Mouse (Mus musculus) splenic B cell, adult 2 months (primary cell): ENCODE data around the gene Nup98.
A peak's percentile ranks its signal among the peaks of the same experiment; 100 is the strongest.

ENCODE experiments used
- DNase-seq: peaks from one replicate; pipeline ENCODE4 v3.0.0-alpha.2; 2011; ENCODE audit warnings: low read depth, low spot score
- H3K27me3 ChIP-seq: 2 replicates; pipeline ENCODE4 v1.6.1; 2012; ENCODE audit warnings: mild to moderate bottlenecking, low read length, moderate library complexity, mixed read lengths; ENCODE audit not compliant: control insufficient read depth, poor library complexity, insufficient read depth, severe bottlenecking
- H3K36me3 ChIP-seq: 2 replicates; pipeline ENCODE4 v1.6.1; 2012; ENCODE audit warnings: mild to moderate bottlenecking, low read length, moderate library complexity, mixed read lengths; ENCODE audit not compliant: control insufficient read depth, poor library complexity, insufficient read depth, severe bottlenecking

Nup98 gene

DNA sequence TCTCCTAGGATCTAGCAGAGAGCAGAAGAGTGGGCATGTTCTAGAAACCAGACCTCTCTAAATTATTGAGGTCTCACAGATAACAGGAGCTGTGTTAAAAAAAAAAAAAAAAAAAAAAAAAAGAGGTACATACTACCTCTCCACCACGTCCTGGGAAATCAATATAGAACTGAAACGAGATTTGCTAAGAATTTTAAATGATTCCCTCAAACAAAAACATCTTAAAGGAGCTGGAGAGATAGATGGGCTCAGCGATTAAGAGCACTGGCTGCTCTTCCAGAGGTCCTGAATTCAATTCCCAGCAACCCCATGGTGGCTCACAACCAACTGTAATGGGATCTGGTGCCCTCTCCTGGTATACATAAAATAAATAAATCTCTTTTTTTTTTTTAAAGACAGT lies 1.1 kb upstream of the Nup98 start:
- no peak for DNase-seq
- Histone ChIP-seq H3K27me3 (no peaks in the 10 kb centered on the region), H3K36me3 (no peaks in the 10 kb centered on the region)

DNA sequence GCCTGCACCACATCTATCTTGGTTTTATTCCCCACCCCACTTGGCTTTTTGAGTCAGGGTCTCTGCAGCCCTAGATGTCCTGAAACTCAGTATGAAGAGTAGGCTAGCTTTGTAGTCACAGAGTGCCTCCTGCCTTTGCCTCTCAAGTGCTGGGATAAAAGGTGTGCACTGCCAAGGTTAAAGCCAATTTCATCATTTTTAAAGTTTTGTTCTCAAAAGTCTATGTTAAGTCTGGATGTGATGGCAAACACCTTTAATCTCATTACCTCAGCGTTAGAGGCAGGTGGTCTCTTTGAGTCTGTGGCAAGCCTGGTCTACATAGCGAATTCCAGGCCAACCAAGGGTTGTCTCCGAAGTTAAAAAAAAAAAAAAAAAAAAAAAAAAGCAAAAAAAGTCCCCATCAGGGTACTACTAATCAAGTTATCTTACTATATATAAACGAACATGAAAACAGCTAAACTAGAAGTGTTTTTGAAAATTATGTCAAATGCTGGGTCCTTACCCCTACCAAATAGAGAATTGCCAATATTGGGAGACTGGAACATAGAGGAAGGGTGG lies 1.1 kb downstream of the Nup98 start:
- Histone ChIP-seq H3K27me3 (no peaks in the 10 kb centered on the region), H3K36me3 (no peaks in the 10 kb centered on the region)
- DNase-seq: no peak

DNA sequence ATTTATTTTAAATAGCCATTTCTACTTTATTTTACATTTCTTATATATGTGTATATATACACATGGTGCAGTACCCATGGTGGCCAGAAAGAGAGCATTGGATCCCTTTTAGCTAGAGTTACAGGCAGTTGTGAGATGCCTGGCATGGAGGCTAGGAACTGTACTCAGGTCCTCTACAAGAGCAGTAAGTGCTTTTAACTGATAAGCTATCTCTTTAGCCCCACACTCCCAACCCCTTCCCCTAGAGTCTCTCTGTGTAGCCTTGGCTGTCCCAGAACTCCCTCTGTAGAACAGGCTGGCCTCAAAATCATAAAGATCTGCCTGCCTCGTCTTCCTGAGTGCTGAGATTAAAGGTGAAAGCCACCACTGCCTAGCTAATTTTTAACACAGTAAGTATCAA lies 4.3 kb downstream of the Nup98 start:
- Histone ChIP-seq H3K36me3 (peaks cover 1% of the 10 kb centered on the region; the same call in 1 of the 2 replicates), H3K27me3 (no peaks in the 10 kb centered on the region)
- peak; percentile 33 for DNase-seq

- DNase-seq: peak; percentile 13
- Histone ChIP-seq H3K27me3 (no peaks in the 10 kb centered on the region), H3K36me3 (peaks cover 1% of the 10 kb centered on the region; the same call in 1 of the 2 replicates)
These were observed 5.6 kb downstream of the Nup98 start for GRCm38 (mm10) chr7:102204296-102204857.

DNA sequence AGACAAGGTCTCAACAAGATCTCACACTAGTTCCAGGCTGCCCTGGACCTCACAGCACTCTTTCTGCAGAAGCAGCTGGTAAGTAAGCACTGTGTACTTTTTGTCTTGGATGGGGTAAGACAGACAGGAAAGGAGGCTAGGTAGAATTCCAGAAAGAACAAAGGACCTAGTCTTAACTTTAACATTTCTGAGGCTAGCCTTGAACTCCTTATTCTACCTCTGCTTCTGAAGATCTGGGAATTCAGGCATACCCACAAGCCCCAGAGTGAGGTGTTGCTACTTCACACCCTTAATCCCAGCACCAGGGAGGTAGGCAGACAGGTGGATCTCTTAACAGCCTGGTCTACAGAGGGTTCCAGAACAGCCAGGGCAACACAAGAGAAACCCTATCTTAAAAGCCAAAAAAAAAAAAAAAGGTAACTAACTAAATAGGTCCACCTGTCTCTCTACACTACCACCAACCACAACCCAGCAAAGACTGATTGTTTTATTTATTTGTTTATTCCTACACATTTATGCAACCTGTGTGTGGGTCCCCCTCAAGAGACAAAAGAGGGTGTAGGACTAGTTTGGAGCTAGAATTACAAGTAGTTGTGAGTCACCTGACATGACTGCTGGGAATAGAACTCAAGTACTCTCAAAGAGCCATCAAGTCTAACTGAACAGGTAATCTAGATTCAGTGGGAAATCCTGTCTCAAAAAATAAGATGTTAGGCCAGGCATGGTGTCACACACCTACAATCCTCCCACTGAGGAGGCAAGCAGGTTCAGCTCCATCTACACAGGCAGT lies 8.8 kb downstream of the Nup98 start:
- DNase-seq: no peak
- H3K36me3 ChIP-seq: peaks cover 1% of the 10 kb centered on the region; the same call in 1 of the 2 replicates
- no peaks in the 10 kb centered on the region for H3K27me3 ChIP-seq

DNA sequence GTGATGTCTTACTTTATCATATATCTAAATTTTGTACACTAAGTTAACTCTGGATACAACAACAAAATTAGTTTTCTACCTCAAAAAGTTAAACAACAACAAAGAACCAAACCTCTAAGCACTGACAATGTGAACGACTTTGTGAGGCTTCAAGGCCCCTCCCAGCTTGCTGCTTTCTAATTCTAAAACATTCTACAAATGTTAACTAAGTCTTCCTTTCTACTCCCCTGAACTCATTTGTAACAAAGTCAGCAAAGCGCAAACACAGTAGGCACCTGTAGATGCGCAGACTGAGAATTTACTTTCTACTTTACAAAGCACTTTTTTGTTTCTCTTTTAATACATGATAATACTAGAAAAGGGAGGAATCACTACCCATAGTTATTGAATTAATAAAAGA lies 9.4 kb downstream of the Nup98 start:
- peaks cover 1% of the 10 kb centered on the region; the same call in 1 of the 2 replicates for H3K36me3 ChIP-seq
- DNase-seq: no peak
- H3K27me3 ChIP-seq: no peaks in the 10 kb centered on the region

DNA sequence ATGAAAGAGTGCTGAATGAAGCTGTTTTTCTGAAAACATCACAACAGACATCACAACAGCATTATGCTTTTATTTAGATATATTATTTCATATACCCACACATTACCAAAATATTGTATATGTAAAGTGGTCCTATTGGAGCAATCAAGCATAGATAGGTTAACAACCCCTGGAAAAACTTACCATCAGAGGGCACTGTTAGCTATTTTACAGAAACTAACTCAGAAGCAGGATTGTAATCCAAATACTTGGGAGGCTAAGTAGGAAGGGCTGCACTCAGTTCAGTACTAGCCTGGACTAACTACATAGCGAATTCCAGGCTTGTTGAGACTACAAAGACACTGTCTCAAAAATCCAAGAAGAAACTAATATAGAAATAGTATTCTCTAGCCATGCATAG lies 17.6 kb downstream of the Nup98 start:
- peak; percentile 35 for DNase-seq
- peaks cover 2% of the 10 kb centered on the region; the same call in 1 of the 2 replicates for H3K36me3 ChIP-seq
- no peaks in the 10 kb centered on the region for H3K27me3 ChIP-seq

GRCm38 (mm10) chr7:102183849-102184248 lies 26.1 kb downstream of the Nup98 start:
- peaks cover 14% of the 10 kb centered on the region; the same call in 1 of the 2 replicates for H3K36me3 ChIP-seq
- no peaks in the 10 kb centered on the region for H3K27me3 ChIP-seq
- no peak for DNase-seq

DNA sequence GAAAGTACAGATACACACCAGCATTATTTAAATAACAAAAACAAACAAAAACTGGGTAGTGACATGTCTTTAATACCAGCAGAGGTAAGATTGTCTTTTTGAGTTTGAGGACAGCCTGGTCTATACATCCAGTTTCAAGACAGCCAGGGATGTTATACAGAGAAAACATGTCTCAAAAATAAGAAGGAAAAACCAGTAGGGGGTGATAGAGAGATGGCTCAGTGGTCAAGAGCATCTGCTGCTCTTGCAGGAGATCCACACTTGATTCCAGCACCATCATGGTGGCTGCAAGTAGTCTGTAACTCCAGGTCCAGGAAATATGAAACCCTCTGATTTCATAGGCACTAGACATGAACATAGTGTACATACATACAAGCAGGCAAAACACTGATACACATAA lies 39.7 kb downstream of the Nup98 start:
- H3K36me3 ChIP-seq: peaks cover 6% of the 10 kb centered on the region
- peak; percentile 41 for DNase-seq
- no peaks in the 10 kb centered on the region for H3K27me3 ChIP-seq

DNA sequence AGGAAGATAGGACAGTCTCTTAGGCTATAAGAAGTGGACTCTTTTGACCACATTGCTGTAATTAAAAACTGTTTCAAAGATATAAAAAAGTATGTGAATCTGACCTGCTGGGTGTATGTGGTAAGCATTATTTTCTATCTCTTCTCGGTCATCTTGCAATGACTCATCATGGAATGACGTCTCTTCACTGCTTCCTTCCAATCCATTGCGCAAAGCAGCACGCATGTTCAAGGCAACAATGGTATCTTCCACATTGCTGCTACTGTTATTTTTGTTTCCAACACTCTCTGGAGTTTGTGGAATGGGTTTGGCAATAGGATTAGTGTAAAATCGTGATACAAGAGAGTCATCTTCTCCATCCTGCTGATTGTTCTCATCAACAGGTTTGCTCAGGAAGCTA lies 56.3 kb downstream of the Nup98 start:
- no peaks in the 10 kb centered on the region for H3K27me3 ChIP-seq
- no peak for DNase-seq
- H3K36me3 ChIP-seq: peaks cover 11% of the 10 kb centered on the region

DNA sequence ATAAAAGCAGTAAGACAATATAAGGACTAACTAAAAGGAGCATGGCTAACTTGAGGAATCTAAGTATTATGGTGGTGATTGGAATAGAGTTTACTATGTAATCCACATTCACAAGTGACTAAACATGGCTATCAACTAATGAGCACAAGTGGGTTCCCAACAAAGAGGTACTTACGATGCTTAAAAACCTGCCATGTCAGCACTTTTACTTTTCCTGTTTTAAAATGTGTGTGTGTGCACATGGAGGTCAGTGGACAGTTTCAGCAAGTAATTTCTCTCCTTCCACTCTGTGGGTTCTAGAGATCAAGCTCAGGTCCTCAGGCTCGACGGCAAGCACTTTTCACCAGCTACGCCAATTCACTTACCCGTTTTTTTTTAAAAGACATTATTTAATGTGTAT lies 72.1 kb downstream of the Nup98 start:
- peaks cover 14% of the 10 kb centered on the region for H3K36me3 ChIP-seq
- H3K27me3 ChIP-seq: no peaks in the 10 kb centered on the region
- DNase-seq: no peak

- H3K27me3 ChIP-seq: no peaks in the 10 kb centered on the region
- peaks cover 14% of the 10 kb centered on the region for H3K36me3 ChIP-seq
- peak; percentile 63 for DNase-seq
These were observed 72.5 kb downstream of the Nup98 start for GRCm38 (mm10) chr7:102137464-102137863.

DNA sequence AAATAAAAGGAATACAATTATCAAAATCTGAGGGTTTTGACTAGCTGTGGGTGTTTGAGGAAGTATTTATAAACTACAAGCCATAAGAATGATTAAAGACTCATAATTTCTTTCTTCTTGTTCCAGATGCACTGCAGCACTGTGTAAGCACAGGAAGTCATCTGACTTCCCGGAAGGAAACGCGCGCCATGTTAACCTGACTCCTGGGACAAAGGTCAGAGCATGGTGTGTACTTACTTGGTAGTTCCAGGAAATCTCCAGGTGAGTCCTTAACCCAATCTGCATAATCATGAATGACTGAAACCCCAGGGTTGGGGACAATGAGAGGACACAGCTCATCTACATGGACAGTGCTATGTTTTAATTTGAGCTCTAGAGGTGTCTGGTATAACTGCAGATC lies 77.6 kb downstream of the Nup98 start:
- Histone ChIP-seq H3K36me3 (peaks cover 18% of the 10 kb centered on the region), H3K27me3 (no peaks in the 10 kb centered on the region)
- no peak for DNase-seq

GRCm38 (mm10) chr7:102120326-102120725 lies 89.7 kb downstream of the Nup98 start:
- peaks cover 8% of the 10 kb centered on the region; the same call in 1 of the 2 replicates for H3K36me3 ChIP-seq
- no peaks in the 10 kb centered on the region for H3K27me3 ChIP-seq
- no peak for DNase-seq

GRCm38 (mm10) chr7:102117382-102117781 lies 92.6 kb downstream of the Nup98 start:
- H3K27me3 ChIP-seq: no peaks in the 10 kb centered on the region
- no peak for DNase-seq

More at GRCm38 (mm10) chr7:102117382-102117781, 92.6 kb downstream of the Nup98 start:
- peaks cover 7% of the 10 kb centered on the region; the same call in 1 of the 2 replicates for H3K36me3 ChIP-seq
